Mouse (Mus musculus) midbrain, embryonic 16.5 days (tissue): ENCODE measurements around the gene Atoh8. TPM values are rescaled to one million over a fixed set of nuclear protein-coding genes. Genes with fewer than 3 reads are reported as not detected.
A peak's percentile ranks its signal among the peaks of the same experiment; 100 is the strongest.

Experiments
- ATAC-seq: fragments of 200-750 bp; cut with Nextera tagmentation; 2 replicates; pipeline ENCODE4 v1.8.0; 2017; ENCODE audit warnings: moderate TSS enrichment
- H3K27ac ChIP-seq: fragments of 300-500 bp; sonication (generic); 2 replicates; pipeline ENCODE4 v1.5.1; 2014; ENCODE audit warnings: mild to moderate bottlenecking, low read length, mixed read lengths
- H3K27me3 ChIP-seq: fragments of 300-500 bp; sonication (generic); 2 replicates; pipeline ENCODE4 v1.6.1; 2014; ENCODE audit warnings: low read depth, low read length, mixed read lengths; ENCODE audit not compliant: control insufficient read depth, insufficient read depth
- H3K36me3 ChIP-seq: fragments of 300-500 bp; sonication (generic); 2 replicates; pipeline ENCODE4 v1.6.1; 2014; ENCODE audit warnings: mild to moderate bottlenecking, low read length, moderate library complexity, mixed read lengths; ENCODE audit not compliant: control insufficient read depth, insufficient read depth
- H3K4me1 ChIP-seq: fragments of 300-500 bp; sonication (generic); 2 replicates; pipeline ENCODE4 v1.6.1; 2014; ENCODE audit warnings: mild to moderate bottlenecking, low read length, mixed read lengths; ENCODE audit not compliant: control insufficient read depth, insufficient read depth
- H3K4me2 ChIP-seq: fragments of 300-500 bp; sonication (generic); 2 replicates; pipeline ENCODE4 v1.6.1; 2014; ENCODE audit warnings: mild to moderate bottlenecking, low read length, mixed read lengths
- H3K4me3 ChIP-seq: fragments of 300-500 bp; sonication (generic); 2 replicates; pipeline ENCODE4 v1.5.1; 2014; ENCODE audit warnings: low read depth, mild to moderate bottlenecking, low read length, moderate library complexity, mixed read lengths
- H3K9ac ChIP-seq: fragments of 300-500 bp; sonication (generic); 2 replicates; pipeline ENCODE4 v1.6.1; 2014; ENCODE audit warnings: low read depth, low read length, mixed read lengths
- H3K9me3 ChIP-seq: fragments of 300-500 bp; sonication (generic); replicated peaks from 2 replicates; pipeline ENCODE4 v1.6.1; 2014; ENCODE audit warnings: mild to moderate bottlenecking, low read length, mixed read lengths; ENCODE audit not compliant: control insufficient read depth, poor library complexity, severe bottlenecking
- WGBS: fragments of 180-500 bp; shearing (Covaris S2); extraction: QIAGEN DNeasy Blood & Tissue Kit; methylation state at CpG from one replicate; pipeline ENCODE4 v1.1.7; 2014; 5-methylcytosine and 5-hydroxymethylcytosine counted together
- polyA plus RNA-seq: library from polyadenylated mRNA; unstranded; fragments of >200 nt; fragmentation: Nextera tagmentation; extraction: Ambion mirVana; gene quantifications from 2 replicates; pipeline ENCODE4 v1.2.1, GENCODE M21; 2015

The Atoh8 gene
- polyA plus RNA-seq, 1 experiment from 2014 or later = 1.8 TPM

DNA sequence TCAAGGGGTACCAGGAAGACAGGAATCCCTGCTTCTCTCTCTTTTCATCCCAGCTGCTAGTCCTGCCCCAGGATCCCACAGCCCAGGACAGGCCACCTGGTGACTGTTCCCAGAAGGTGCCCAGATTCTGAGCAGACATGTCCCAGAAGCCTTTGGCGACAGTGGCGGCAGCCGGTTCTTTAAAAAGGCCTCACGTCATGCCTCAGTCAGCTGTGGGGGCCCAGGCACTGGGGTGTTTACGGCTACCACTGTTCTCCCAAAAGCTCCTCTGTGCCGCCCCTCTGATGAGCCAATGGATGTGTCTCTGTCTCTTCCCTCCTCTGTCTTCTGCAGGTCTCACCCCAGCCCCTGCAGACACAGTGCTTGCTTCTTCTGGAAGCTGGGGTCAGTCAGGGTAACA is 19.8 kb downstream of the Atoh8 start:
- no peak overlapping the region for H3K4me3 ChIP-seq
- H3K4me2 ChIP-seq = no peak overlapping the region
- ATAC-seq = no peak
- H3K36me3 ChIP-seq = no peaks in the 10 kb centered on the region
- H3K9me3 ChIP-seq = no peaks in the 10 kb centered on the region
- no peak overlapping the region for H3K9ac ChIP-seq
- H3K27ac ChIP-seq = no peak overlapping the region
- 37% methylated on average over 6 of the region's 6 CpGs for WGBS
- H3K4me1 ChIP-seq = peaks cover 23% of the 10 kb centered on the region
- H3K27me3 ChIP-seq = no peaks in the 10 kb centered on the region; the same call in 1 of the 2 replicates

DNA sequence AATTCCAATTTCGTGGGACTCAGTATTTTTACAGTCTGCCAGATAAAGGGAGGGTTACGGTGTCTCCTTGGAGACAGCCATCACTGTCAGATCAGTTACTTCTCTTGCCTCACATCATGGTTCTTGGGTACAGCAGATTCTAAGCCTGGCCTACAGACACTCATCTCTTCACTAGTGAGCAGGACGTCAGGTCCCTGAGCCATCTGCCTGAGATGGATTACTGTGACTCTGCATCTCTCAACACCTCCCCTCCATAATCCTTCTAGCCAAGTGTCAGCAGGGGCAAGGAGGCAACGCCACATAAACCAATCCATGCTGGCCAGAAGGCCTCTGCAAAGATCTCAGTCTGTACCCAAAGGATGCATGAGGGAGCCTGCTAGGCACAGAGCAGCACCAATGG is 24.0 kb downstream of the Atoh8 start:
- Histone ChIP-seq H3K27me3 (no peaks in the 10 kb centered on the region), H3K4me2 (no peak overlapping the region), H3K4me1 (peaks cover 11% of the 10 kb centered on the region), H3K4me3 (no peak overlapping the region), H3K27ac (no peak overlapping the region), H3K9ac (no peak overlapping the region), H3K9me3 (no peaks in the 10 kb centered on the region), H3K36me3 (no peaks in the 10 kb centered on the region)
- 41% methylated on average over 4 of the region's 4 CpGs for WGBS
- peak; percentile 37; the same call in 1 of the 2 replicates for ATAC-seq

DNA sequence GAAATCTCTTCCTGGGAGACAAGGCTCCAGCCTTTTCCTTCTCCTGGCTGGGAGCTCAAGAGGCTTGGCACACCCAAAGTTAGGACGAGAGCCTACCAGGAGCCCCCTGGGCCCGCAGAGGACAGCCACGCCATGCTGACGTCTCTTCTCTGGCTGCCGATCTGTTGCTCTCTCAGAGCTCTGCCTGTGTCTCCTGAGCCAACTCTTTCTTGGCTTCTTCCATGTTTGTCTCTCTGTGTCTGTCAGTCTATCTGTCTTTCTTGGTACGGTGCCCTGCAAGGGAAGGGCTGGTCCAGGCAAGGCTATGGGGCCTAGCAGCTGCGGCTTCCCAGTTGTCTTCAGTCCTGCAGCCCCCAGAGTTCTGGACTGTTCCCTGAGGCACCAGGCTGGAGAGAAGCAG is 24.6 kb downstream of the Atoh8 start:
- Histone ChIP-seq H3K9ac (no peak overlapping the region), H3K9me3 (no peaks in the 10 kb centered on the region), H3K4me1 (peaks cover 6% of the 10 kb centered on the region; the same call in 1 of the 2 replicates), H3K27me3 (no peaks in the 10 kb centered on the region), H3K4me2 (no peak overlapping the region), H3K27ac (no peak overlapping the region), H3K4me3 (no peak overlapping the region), H3K36me3 (no peaks in the 10 kb centered on the region)
- WGBS = 86% methylated on average over 7 of the region's 7 CpGs
- ATAC-seq = peak; percentile 15; the same call in 1 of the 2 replicates

DNA sequence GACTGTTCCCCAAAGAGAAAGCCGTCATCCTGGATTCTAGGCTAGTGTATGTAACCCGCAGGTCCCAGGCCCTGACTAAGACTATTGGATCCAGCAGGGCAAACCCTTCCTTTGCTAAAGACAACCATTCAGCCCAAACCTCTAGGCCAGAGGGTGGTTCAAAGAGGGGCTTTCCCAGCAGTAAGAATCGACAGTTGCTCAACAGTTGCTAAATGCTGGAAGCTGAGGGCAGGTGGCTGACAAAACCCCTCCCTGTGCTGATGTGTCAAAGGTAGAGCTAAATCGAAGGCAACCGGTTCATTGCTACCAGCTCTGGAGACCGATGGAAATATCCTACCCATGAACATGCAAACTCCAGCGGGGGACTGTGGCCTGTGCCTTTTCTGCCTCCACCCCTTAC is 25.6 kb downstream of the Atoh8 start:
- no peak for ATAC-seq
- 96% methylated on average over 7 of the region's 7 CpGs for WGBS
- no peak overlapping the region for H3K4me3 ChIP-seq
- H3K9me3 ChIP-seq = no peaks in the 10 kb centered on the region
- H3K27me3 ChIP-seq = no peaks in the 10 kb centered on the region
- H3K27ac ChIP-seq = no peak overlapping the region
- no peaks in the 10 kb centered on the region for H3K36me3 ChIP-seq
- no peak overlapping the region for H3K4me2 ChIP-seq
- H3K9ac ChIP-seq = no peak overlapping the region
- H3K4me1 ChIP-seq = 0 out of 2 replicates have a peak, but pooled peaks cover 3% of the 10 kb centered on the region

DNA sequence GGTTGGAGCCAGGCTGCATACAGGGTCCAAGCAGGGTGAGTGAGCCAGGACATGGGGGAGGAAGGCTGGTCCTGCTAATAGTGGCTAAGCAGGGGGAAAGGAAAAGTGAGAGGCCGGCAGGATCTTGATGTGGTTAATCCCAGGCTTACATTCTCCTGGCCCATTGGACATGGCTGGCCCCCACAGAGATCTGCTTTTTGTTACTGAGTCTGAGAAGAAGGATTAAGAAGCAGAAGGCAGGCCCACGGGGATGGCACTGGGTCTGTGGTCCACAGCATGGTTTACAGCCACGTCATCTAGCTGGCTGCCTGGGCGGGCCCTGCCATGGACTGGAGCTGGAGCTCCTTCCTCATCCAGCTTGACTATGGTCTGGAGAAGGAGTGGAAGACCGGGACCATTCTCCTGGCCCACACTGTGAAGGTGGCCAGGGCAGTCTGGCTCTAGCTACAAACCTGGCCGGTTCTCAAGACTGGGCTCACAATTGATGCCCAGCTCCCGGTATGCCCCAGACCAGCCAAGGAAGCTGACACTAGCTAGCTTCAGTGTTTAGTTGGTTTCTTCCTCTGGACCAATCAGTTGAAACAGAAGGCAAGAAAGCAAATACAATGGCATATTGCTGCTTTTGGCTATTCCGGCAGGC is 26.9 kb downstream of the Atoh8 start:
- Histone ChIP-seq H3K9ac (no peak overlapping the region), H3K4me2 (no peak overlapping the region), H3K36me3 (no peaks in the 10 kb centered on the region), H3K27ac (no peak overlapping the region), H3K4me1 (0 out of 2 replicates have a peak, but pooled peaks cover 3% of the 10 kb centered on the region), H3K9me3 (no peaks in the 10 kb centered on the region), H3K4me3 (no peak overlapping the region), H3K27me3 (no peaks in the 10 kb centered on the region)
- 60% methylated on average over 8 of the region's 8 CpGs for WGBS
- no peak for ATAC-seq

DNA sequence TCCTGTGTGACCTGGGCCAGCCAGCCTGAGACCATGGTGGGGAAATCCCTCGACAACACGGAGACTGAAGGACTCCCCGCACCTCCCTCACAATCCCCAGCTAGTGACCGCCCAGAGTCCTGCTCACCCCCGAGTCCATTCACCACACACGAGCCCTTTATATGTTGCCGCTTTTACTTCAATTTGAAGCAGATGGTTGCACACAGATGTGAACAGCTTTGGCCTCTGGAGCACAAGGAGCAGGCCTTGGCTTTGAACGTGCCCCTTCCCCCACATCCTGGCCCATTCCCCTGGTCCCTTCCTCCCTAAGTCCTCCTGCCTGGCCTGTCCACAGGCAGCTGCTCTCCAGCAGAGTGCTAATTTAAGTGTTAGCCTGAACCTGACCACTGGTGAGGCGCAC is 29.4 kb downstream of the Atoh8 start:
- ATAC-seq = no peak
- H3K9me3 ChIP-seq = no peaks in the 10 kb centered on the region
- H3K9ac ChIP-seq = no peak overlapping the region
- 0 out of 2 replicates have a peak, but pooled peaks cover 1% of the 10 kb centered on the region for H3K4me1 ChIP-seq
- no peaks in the 10 kb centered on the region for H3K36me3 ChIP-seq
- H3K27me3 ChIP-seq = no peaks in the 10 kb centered on the region
- H3K4me2 ChIP-seq = no peak overlapping the region
- H3K4me3 ChIP-seq = no peak overlapping the region
- H3K27ac ChIP-seq = no peak overlapping the region
- 82% methylated on average over 9 of the region's 9 CpGs for WGBS

DNA sequence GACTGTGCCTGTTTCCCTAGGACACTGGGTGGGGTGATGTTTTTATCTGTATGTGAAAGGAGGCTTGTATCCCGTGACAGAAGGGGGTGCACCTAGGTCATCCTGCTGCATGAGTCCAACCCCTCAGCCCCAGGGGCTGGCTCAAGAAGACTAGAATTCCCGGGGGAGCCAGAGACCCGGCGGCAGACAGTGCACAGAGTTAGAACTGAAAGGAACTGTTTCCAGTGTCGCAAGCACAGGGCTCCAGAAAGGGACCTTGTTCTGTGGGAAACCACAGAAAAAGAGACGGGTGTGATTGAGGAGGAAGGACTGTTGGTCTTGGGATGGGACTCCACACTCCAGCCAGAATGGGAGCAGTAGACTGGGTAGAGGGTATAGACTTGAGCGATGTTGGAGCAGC is 30.5 kb downstream of the Atoh8 start:
- H3K4me2 ChIP-seq = no peak overlapping the region
- no peaks in the 10 kb centered on the region for H3K27me3 ChIP-seq
- H3K4me1 ChIP-seq = no peaks in the 10 kb centered on the region
- no peak overlapping the region for H3K27ac ChIP-seq
- no peak overlapping the region for H3K4me3 ChIP-seq
- no peaks in the 10 kb centered on the region for H3K9me3 ChIP-seq
- ATAC-seq = no peak
- WGBS = 83% methylated on average over 7 of the region's 7 CpGs
- no peak overlapping the region for H3K9ac ChIP-seq
- H3K36me3 ChIP-seq = no peaks in the 10 kb centered on the region

DNA sequence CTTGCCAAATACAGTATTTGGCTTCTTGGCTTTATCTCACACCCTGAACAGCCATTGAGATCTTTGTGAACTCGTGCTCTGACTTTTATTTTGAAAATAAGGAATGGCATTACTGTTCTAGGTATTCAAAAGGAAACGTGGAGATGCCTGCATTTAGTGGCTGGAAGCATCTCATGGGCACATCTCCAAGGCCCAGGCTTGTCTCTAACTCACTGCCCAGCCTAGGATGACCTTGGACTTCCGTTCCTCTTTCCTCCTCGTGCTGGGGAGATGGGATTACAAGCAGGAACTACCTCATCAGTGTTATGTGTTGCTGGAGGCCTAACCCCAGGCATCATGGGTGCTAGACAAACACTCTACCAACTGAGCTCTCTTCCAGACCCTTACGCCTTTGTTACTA is 32.1 kb downstream of the Atoh8 start:
- no peak overlapping the region for H3K4me3 ChIP-seq
- no peak overlapping the region for H3K27ac ChIP-seq
- 78% methylated on average over 5 of the region's 5 CpGs for WGBS
- no peak overlapping the region for H3K4me2 ChIP-seq
- H3K36me3 ChIP-seq = no peaks in the 10 kb centered on the region
- H3K9ac ChIP-seq = no peak overlapping the region
- no peak for ATAC-seq
- H3K4me1 ChIP-seq = no peaks in the 10 kb centered on the region
- H3K9me3 ChIP-seq = no peaks in the 10 kb centered on the region
- H3K27me3 ChIP-seq = no peaks in the 10 kb centered on the region

DNA sequence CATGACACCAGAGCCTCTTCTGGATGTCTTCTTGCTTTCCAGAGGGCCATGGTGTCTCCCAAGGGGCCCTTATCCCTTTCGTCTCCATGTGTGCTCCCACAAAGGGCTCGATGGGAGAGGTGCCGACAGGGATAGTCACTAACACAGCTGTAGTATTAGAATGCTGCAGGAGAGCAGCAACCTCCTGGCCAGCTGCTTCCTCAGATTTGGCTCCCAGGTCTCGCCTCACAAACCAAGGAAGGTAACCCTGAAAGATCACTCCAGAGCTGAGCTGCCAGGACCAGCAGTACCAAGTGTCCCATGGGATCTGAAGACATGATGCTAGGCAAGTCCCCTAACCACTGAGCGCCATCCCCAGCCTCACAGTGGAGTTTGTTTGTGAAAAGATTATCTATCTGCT is 32.6 kb downstream of the Atoh8 start:
- H3K9me3 ChIP-seq = no peaks in the 10 kb centered on the region
- no peak overlapping the region for H3K9ac ChIP-seq
- no peak overlapping the region for H3K4me3 ChIP-seq
- no peak overlapping the region for H3K27ac ChIP-seq
- ATAC-seq = no peak
- WGBS = 80% methylated on average over 5 of the region's 5 CpGs
- H3K27me3 ChIP-seq = no peaks in the 10 kb centered on the region
- H3K36me3 ChIP-seq = no peaks in the 10 kb centered on the region
- no peaks in the 10 kb centered on the region for H3K4me1 ChIP-seq
- no peak overlapping the region for H3K4me2 ChIP-seq
